Mouse (Mus musculus) cerebellum, adult 18-20 months (tissue): ENCODE measurements around the gene Epha7.

Experiments
- DNase-seq, 2 experiments: peaks; one replicate each; pipeline ENCODE4 v3.0.0; 2021

Gene Epha7

GRCm38 (mm10) chr4:28901496-28901895, 88.6 kb downstream of the Epha7 start:
- DNase-seq: peak; percentile 41 to 54

- DNase-seq: no peak
Observed at GRCm38 (mm10) chr4:28902004-28902704, 89.2 kb downstream of the Epha7 start.

- DNase-seq: no peak
Observed at GRCm38 (mm10) chr4:28906985-28907384, 94.1 kb downstream of the Epha7 start.

- no peak for DNase-seq
Observed at GRCm38 (mm10) chr4:28910127-28910526, 97.2 kb downstream of the Epha7 start.

- DNase-seq: no peak
Observed at GRCm38 (mm10) chr4:28912028-28912427, 99.1 kb downstream of the Epha7 start.

GRCm38 (mm10) chr4:28913613-28914012, 100.7 kb downstream of the Epha7 start:
- no peak for DNase-seq

- DNase-seq: no peak
Observed at GRCm38 (mm10) chr4:28920645-28921044, 107.7 kb downstream of the Epha7 start.

- no peak for DNase-seq
Observed at GRCm38 (mm10) chr4:28926072-28926471, 113.1 kb downstream of the Epha7 start.

GRCm38 (mm10) chr4:28933431-28933830, 120.5 kb downstream of the Epha7 start:
- no peak for DNase-seq

GRCm38 (mm10) chr4:28934802-28935201, 121.9 kb downstream of the Epha7 start:
- DNase-seq: no peak

- no peak for DNase-seq
Observed at GRCm38 (mm10) chr4:28935567-28935966, 122.6 kb downstream of the Epha7 start.

- no peak for DNase-seq
Observed at GRCm38 (mm10) chr4:28940710-28941109, 127.8 kb downstream of the Epha7 start.

- no peak for DNase-seq
Observed at GRCm38 (mm10) chr4:28944237-28944636, 131.3 kb downstream of the Epha7 start.

- peak in 1 of 2 experiments; percentile 14 for DNase-seq
Observed at GRCm38 (mm10) chr4:28960889-28961560, 148.1 kb downstream of the Epha7 start.

GRCm38 (mm10) chr4:28967584-28968315, 154.8 kb downstream of the Epha7 start:
- no peak for DNase-seq

- no peak for DNase-seq
Observed at GRCm38 (mm10) chr4:28998462-28999286, 185.7 kb downstream of the Epha7 start.

- DNase-seq: no peak
Observed at GRCm38 (mm10) chr4:28999287-28999595, 186.3 kb downstream of the Epha7 start.

- DNase-seq: no peak
Observed at GRCm38 (mm10) chr4:29010333-29010732, 197.4 kb downstream of the Epha7 start.
